Mouse (Mus musculus) MEL (cell line): ENCODE measurements around the gene Zkscan6.

Experiments used
- CTCF ChIP-seq, 3 experiments: IDR thresholded peaks in 2 of 3; conservative IDR thresholded peaks in 1 of 3; 2 replicates each; pipeline ENCODE4 v1.5.1; 2011 to 2012; ENCODE audit warnings: low read length in 3 of 3, low read depth in 2 of 3, mild to moderate bottlenecking in 2 of 3, improper control_type of control experiment in 1 of 3, inconsistent platforms in 1 of 3, mixed read lengths in 1 of 3, moderate library complexity in 1 of 3; ENCODE audit not compliant: control insufficient read depth in 1 of 3, insufficient read depth in 1 of 3, poor library complexity in 1 of 3, severe bottlenecking in 1 of 3
- E2F4 ChIP-seq: IDR thresholded peaks from 2 replicates; pipeline ENCODE4 v1.6.1; 2011; ENCODE audit warnings: low read depth, low read length, improper control_type of control experiment, borderline replicate concordance
- GATA1 ChIP-seq: IDR thresholded peaks from 2 replicates; pipeline ENCODE4 v1.6.1; 2011; ENCODE audit warnings: low read depth, low read length, improper control_type of control experiment
- ZC3H11A ChIP-seq: IDR thresholded peaks from 2 replicates; pipeline ENCODE4 v1.6.1; 2012; ENCODE audit warnings: low read depth, mild to moderate bottlenecking, inconsistent platforms, low read length, improper control_type of control experiment
- ZKSCAN1 ChIP-seq: IDR thresholded peaks from 2 replicates; pipeline ENCODE4 v1.6.1; 2012; ENCODE audit warnings: low read depth, mild to moderate bottlenecking, inconsistent platforms, low read length, improper control_type of control experiment, moderate library complexity

DNA sequence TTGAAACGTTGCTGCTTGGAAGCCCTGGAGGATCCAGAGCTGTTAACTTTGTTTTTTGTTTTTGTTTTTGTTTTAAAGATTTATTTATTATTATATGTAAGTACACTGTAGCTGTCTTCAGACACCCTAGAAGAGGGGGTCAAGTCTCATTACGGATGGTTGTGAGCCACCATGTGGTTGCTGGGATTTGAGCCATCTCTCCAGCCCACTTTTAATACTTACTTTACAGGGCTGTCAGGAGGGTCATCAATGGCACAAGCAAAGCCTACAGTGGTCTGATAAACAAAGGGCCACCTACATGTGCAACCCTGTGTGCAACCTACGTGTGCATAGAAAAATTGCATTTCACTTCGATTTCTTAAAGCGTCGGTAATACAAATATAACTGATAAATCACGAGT is 626 bp downstream of the Zkscan6 start:
- TF ChIP-seq GATA1 (no peak), CTCF (IDR thresholded peaks at IDR 0.05 in 2 of 3, conservative IDR thresholded peaks at IDR 0.05 in 1 of 3; ENCODE audit: control insufficient read depth in 1 of 3, insufficient read depth in 1 of 3, low read depth in 2 of 3, low read length in 3 of 3, poor library complexity in 1 of 3, severe bottlenecking in 1 of 3) (no peak), ZC3H11A (no peak), ZKSCAN1 (no peak), E2F4 (no peak)
